Mouse (Mus musculus): ENCODE results near the gene Armt1.

GRCm38 (mm10) chr10:4430826-4431225 is 1.4 kb upstream of the Armt1 start:
- TF ChIP-seq CTCF (IDR thresholded peaks at IDR 0.05; ENCODE audit: low read depth) = no peak
- no peak for TF ChIP-seq EP300 (IDR thresholded peaks at IDR 0.05; ENCODE audit: low read depth)

Data from liver, embryonic 14.5 days (tissue).